Comparison of ENCODE assay signal across 12 mouse cellular contexts in genomic region chr1:183155600-183155999, GRCm38 (mm10).
A peak's percentile ranks its signal among the peaks of the same experiment; 100 is the strongest.
DNase-seq lines count a peak whose midpoint lies in the region; ATAC-seq lines count a peak whose summit lies in the region.
"Had no signal": no experiment of that assay in that cellular context is flagged by ENCODE, and none has a peak within 500 bp of the region (broad histone marks: within the 10 kb centered on the region; RNA-seq: fewer than 3 reads in every experiment).

No protein-coding gene starts in this region.

- H3K36me3 ChIP-seq in embryonic facial prominence, embryonic 14.5 days (ENCODE audit: control insufficient read depth, insufficient read depth, low read length) = peaks cover 10% of the 10 kb centered on the region; the same call in 1 of the 2 replicates
- H3K36me3 ChIP-seq in embryonic facial prominence, embryonic 10.5 days (replicated peaks) = 0 out of 2 replicates have a peak, but pooled peaks cover 10% of the 10 kb centered on the region
- H3K36me3 ChIP-seq in limb, embryonic 15.5 days = 0 out of 2 replicates have a peak, but pooled peaks cover 10% of the 10 kb centered on the region
- no peaks in the 10 kb centered on the region for H3K36me3 ChIP-seq in forebrain, embryonic 16.5 days (ENCODE audit: control insufficient read depth, insufficient read depth)
- H3K36me3 ChIP-seq in forebrain, embryonic 12.5 days (replicated peaks) = no peaks in the 10 kb centered on the region

- no peak overlapping the region for H3K4me3 ChIP-seq in embryonic facial prominence, embryonic 14.5 days (ENCODE audit: low read depth, low read length)
- no peak overlapping the region for H3K4me3 ChIP-seq in embryonic facial prominence, embryonic 10.5 days
- H3K4me3 ChIP-seq in limb, embryonic 15.5 days = no peak overlapping the region
- no peak overlapping the region for H3K4me3 ChIP-seq in forebrain, embryonic 16.5 days (replicated peaks; ENCODE audit: low read length)
- no peak overlapping the region for H3K4me3 ChIP-seq in forebrain, embryonic 12.5 days (replicated peaks)

- peak overlapping the region; percentile 52; the same call in 1 of the 2 replicates for H3K27ac ChIP-seq in embryonic facial prominence, embryonic 14.5 days (replicated peaks; ENCODE audit: low read depth, low read length)
- H3K27ac ChIP-seq in embryonic facial prominence, embryonic 10.5 days (replicated peaks) = no peak overlapping the region
- H3K27ac ChIP-seq in limb, embryonic 15.5 days = 0 out of 2 replicates have a peak overlapping the region, but pooled peaks have one; percentile 33
- H3K27ac ChIP-seq in forebrain, embryonic 16.5 days (ENCODE audit: low read length) = no peak overlapping the region
- H3K27ac ChIP-seq in forebrain, embryonic 12.5 days = no peak overlapping the region

- 59% methylated on average over 5 of the region's 5 CpGs for WGBS in embryonic facial prominence, embryonic 14.5 days
- WGBS in embryonic facial prominence, embryonic 10.5 days = 75% methylated on average over 5 of the region's 5 CpGs
- 54% methylated on average over 5 of the region's 5 CpGs for WGBS in limb, embryonic 15.5 days
- 79% methylated on average over 5 of the region's 5 CpGs for WGBS in forebrain, embryonic 16.5 days
- 82% methylated on average over 5 of the region's 5 CpGs for WGBS in forebrain, embryonic 12.5 days

- no peak overlapping the region for H3K4me2 ChIP-seq in embryonic facial prominence, embryonic 14.5 days (ENCODE audit: low read depth, low read length)
- no peak overlapping the region for H3K4me2 ChIP-seq in limb, embryonic 15.5 days
- no peak overlapping the region for H3K4me2 ChIP-seq in forebrain, embryonic 16.5 days (ENCODE audit: low read length)
- no peak overlapping the region for H3K4me2 ChIP-seq in forebrain, embryonic 12.5 days

- peaks cover 23% of the 10 kb centered on the region for H3K4me1 ChIP-seq in embryonic facial prominence, embryonic 14.5 days (ENCODE audit: control insufficient read depth, insufficient read depth, low read length)
- peaks cover 27% of the 10 kb centered on the region for H3K4me1 ChIP-seq in embryonic facial prominence, embryonic 10.5 days
- H3K4me1 ChIP-seq in limb, embryonic 15.5 days = peaks cover 26% of the 10 kb centered on the region
- H3K4me1 ChIP-seq in forebrain, embryonic 16.5 days (replicated peaks; ENCODE audit: control insufficient read depth, insufficient read depth, low read length) = no peaks in the 10 kb centered on the region
- H3K4me1 ChIP-seq in forebrain, embryonic 12.5 days = peaks cover 14% of the 10 kb centered on the region

- no peak for ATAC-seq in embryonic facial prominence, embryonic 14.5 days (ENCODE audit: low read depth)
- no peak for ATAC-seq in limb, embryonic 15.5 days (ENCODE audit: insufficient number of reproducible peaks, low FRiP score, low TSS enrichment, low read depth)
- ATAC-seq in forebrain, embryonic 16.5 days = no peak
- no peak for ATAC-seq in forebrain, embryonic 12.5 days (ENCODE audit: low FRiP score)
- ATAC-seq: liver, postnatal 0 days had no signal

- H3K9me3 ChIP-seq in embryonic facial prominence, embryonic 14.5 days (ENCODE audit: control insufficient read depth, low read length) = peaks cover 8% of the 10 kb centered on the region; the same call in 1 of the 2 replicates
- H3K9me3 ChIP-seq in embryonic facial prominence, embryonic 10.5 days = peaks cover 9% of the 10 kb centered on the region; the same call in 1 of the 2 replicates
- H3K9me3 ChIP-seq in limb, embryonic 15.5 days = no peaks in the 10 kb centered on the region
- H3K9me3 ChIP-seq in forebrain, embryonic 16.5 days (ENCODE audit: control insufficient read depth, low read length) = 0 out of 2 replicates have a peak, but pooled peaks cover 2% of the 10 kb centered on the region
- H3K9me3 ChIP-seq in forebrain, embryonic 12.5 days = no peaks in the 10 kb centered on the region

- no peak overlapping the region for H3K9ac ChIP-seq in embryonic facial prominence, embryonic 14.5 days (ENCODE audit: low read depth, low read length)
- no peak overlapping the region for H3K9ac ChIP-seq in limb, embryonic 15.5 days
- H3K9ac ChIP-seq in forebrain, embryonic 16.5 days (replicated peaks; ENCODE audit: low read depth, low read length) = no peak overlapping the region
- no peak overlapping the region for H3K9ac ChIP-seq in forebrain, embryonic 12.5 days
- H3K9ac ChIP-seq: liver, postnatal 0 days had no signal

- peak; percentile 62 for DNase-seq in embryonic facial prominence, embryonic 14.5 days (ENCODE audit: low spot score)
- no peak for DNase-seq in embryonic facial prominence, embryonic 10.5 days (ENCODE audit: low spot score)
- DNase-seq in lung, postnatal 10 days = peak; percentile 24
- no peak for DNase-seq in lung, postnatal 14 days
- peak; percentile 74 for DNase-seq in gastrocnemius, postnatal 25 days
- DNase-seq: B cell, adult 2 months; cerebellum, postnatal 14 days; kidney, adult 2 months; liver, postnatal 0 days had no signal

- H3K27me3 ChIP-seq in embryonic facial prominence, embryonic 14.5 days (replicated peaks; ENCODE audit: control insufficient read depth, insufficient read depth, low read length) = no peaks in the 10 kb centered on the region
- H3K27me3 ChIP-seq in embryonic facial prominence, embryonic 10.5 days (replicated peaks; ENCODE audit: low read depth, poor library complexity, severe bottlenecking) = peaks cover 12% of the 10 kb centered on the region
- no peaks in the 10 kb centered on the region for H3K27me3 ChIP-seq in limb, embryonic 15.5 days
- H3K27me3 ChIP-seq in forebrain, embryonic 16.5 days (replicated peaks; ENCODE audit: control insufficient read depth, insufficient read depth, low read length) = no peaks in the 10 kb centered on the region
- no peaks in the 10 kb centered on the region for H3K27me3 ChIP-seq in forebrain, embryonic 12.5 days

Comparison
In these comparisons a context has a peak if more than half of its experiments do, and no peak if none do; other contexts are left out.
1. DNase-seq: peak in embryonic facial prominence, embryonic 14.5 days (single experiment), lung, postnatal 10 days (single experiment) and gastrocnemius, postnatal 25 days (single experiment); none in embryonic facial prominence, embryonic 10.5 days (single experiment) and lung, postnatal 14 days (single experiment).
2. H3K27ac ChIP-seq: peak in embryonic facial prominence, embryonic 14.5 days (single experiment) and limb, embryonic 15.5 days (single experiment); none in embryonic facial prominence, embryonic 10.5 days (single experiment), forebrain, embryonic 16.5 days (single experiment) and forebrain, embryonic 12.5 days (single experiment).